21 mouse cellular contexts compared by ENCODE assay signal in the genomic region with DNA sequence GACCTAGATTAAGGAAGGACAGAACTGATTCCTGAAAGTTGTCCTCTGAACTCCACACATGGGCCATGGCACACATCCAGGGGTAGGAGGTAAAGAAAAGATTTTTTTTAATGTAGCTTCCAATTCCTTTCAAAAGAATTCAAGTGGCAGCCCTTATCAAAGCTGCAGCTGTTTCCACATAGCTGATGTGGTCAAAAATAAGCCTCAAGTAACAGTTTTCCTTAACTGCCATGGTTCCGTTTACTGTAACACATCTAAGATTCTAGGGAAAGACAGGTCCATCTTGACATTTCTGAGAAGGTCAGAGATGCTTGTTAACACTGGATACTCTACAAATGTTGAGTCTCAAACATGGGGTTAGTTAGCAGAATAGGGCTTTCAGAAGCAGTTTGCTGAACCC. TPM values are rescaled to one million over a fixed set of nuclear protein-coding genes. Genes with fewer than 3 reads are reported as not detected.
DNase-seq lines count a peak whose midpoint lies in the region; ATAC-seq lines count a peak whose summit lies in the region.
"Had no signal": no experiment of that assay in that cellular context is flagged by ENCODE, and none has a peak within 500 bp of the region (broad histone marks: within the 10 kb centered on the region; RNA-seq: fewer than 3 reads in every experiment).

No protein-coding gene starts in this region.

- H3K27ac ChIP-seq in forebrain, embryonic 13.5 days: no peak overlapping the region
- H3K27ac ChIP-seq in heart, embryonic 12.5 days (ENCODE audit: poor library complexity, severe bottlenecking): no peak overlapping the region
- H3K27ac ChIP-seq: embryonic facial prominence, embryonic 13.5 days; embryonic facial prominence, embryonic 15.5 days; forebrain, embryonic 10.5 days had no signal

- DNase-seq in 416B (ENCODE audit: low read depth) (peak; percentile 82), MEL-GATA-1-ER (ENCODE audit: extremely low read depth, low read depth) (peak; percentile 40)
- no peak for DNase-seq in adrenal gland, adult 2 months
- DNase-seq: adrenal gland, adult 8-10 months; adrenal gland, postnatal 14 days; adrenal gland, postnatal 36 days; cerebellum, adult 11-12 months; cerebellum, adult 2 months; cerebellum, adult 9-10 months; cerebellum, postnatal 10 days; cerebellum, postnatal 25 days; embryo, embryonic 11 days had no signal

- peak; percentile 66 to 73 for ATAC-seq in hematopoietic stem cell, adult 5-6 weeks (replicated peaks in 1 of 2; ENCODE audit: insufficient read depth in 1 of 2, low FRiP score in 2 of 2, low TSS enrichment in 1 of 2, low read depth in 1 of 2, poor library complexity in 2 of 2, severe bottlenecking in 2 of 2)
- no peak for ATAC-seq in forebrain, embryonic 13.5 days
- ATAC-seq in heart, embryonic 12.5 days (ENCODE audit: insufficient number of reproducible peaks, low FRiP score): no peak
- ATAC-seq: forebrain, embryonic 14.5 days; forebrain, embryonic 16.5 days had no signal

- H3K36me3 ChIP-seq in forebrain, embryonic 13.5 days (ENCODE audit: poor library complexity, severe bottlenecking): no peaks in the 10 kb centered on the region
- H3K36me3 ChIP-seq in heart, embryonic 12.5 days: no peaks in the 10 kb centered on the region
- H3K36me3 ChIP-seq: embryonic facial prominence, embryonic 13.5 days; embryonic facial prominence, embryonic 15.5 days; forebrain, embryonic 10.5 days had no signal

- H3K4me3 ChIP-seq in forebrain, embryonic 13.5 days: no peak overlapping the region
- H3K4me3 ChIP-seq in heart, embryonic 12.5 days: no peak overlapping the region
- H3K4me3 ChIP-seq: embryonic facial prominence, embryonic 13.5 days; embryonic facial prominence, embryonic 15.5 days; erythroblast, embryonic 14.5 days; forebrain, embryonic 10.5 days had no signal

- H3K4me2 ChIP-seq in forebrain, embryonic 13.5 days: no peak overlapping the region
- no peak overlapping the region for H3K4me2 ChIP-seq in heart, embryonic 12.5 days
- H3K4me2 ChIP-seq: embryonic facial prominence, embryonic 13.5 days; embryonic facial prominence, embryonic 15.5 days had no signal

- H3K9ac ChIP-seq in forebrain, embryonic 13.5 days: no peak overlapping the region
- no peak overlapping the region for H3K9ac ChIP-seq in heart, embryonic 12.5 days
- H3K9ac ChIP-seq: embryonic facial prominence, embryonic 13.5 days; embryonic facial prominence, embryonic 15.5 days had no signal

- H3K4me1 ChIP-seq in forebrain, embryonic 13.5 days: 0 out of 2 replicates have a peak, but pooled peaks cover 2% of the 10 kb centered on the region
- H3K4me1 ChIP-seq in heart, embryonic 12.5 days (replicated peaks): no peaks in the 10 kb centered on the region
- H3K4me1 ChIP-seq: embryonic facial prominence, embryonic 13.5 days; embryonic facial prominence, embryonic 15.5 days; forebrain, embryonic 10.5 days had no signal

- WGBS in forebrain, embryonic 13.5 days: 76% methylated on average over 1 of the region's 1 CpGs
- WGBS in heart, embryonic 12.5 days: 38% methylated on average over 1 of the region's 1 CpGs

- H3K27me3 ChIP-seq in forebrain, embryonic 13.5 days: no peaks in the 10 kb centered on the region
- H3K27me3 ChIP-seq in heart, embryonic 12.5 days (replicated peaks): no peaks in the 10 kb centered on the region
- H3K27me3 ChIP-seq: embryonic facial prominence, embryonic 13.5 days; embryonic facial prominence, embryonic 15.5 days had no signal

- no peaks in the 10 kb centered on the region for H3K9me3 ChIP-seq in forebrain, embryonic 13.5 days (replicated peaks)
- no peaks in the 10 kb centered on the region for H3K9me3 ChIP-seq in heart, embryonic 12.5 days (replicated peaks)
- H3K9me3 ChIP-seq: embryonic facial prominence, embryonic 13.5 days; embryonic facial prominence, embryonic 15.5 days; forebrain, embryonic 10.5 days had no signal

RNA-seq across cellular contexts. Expression of gene Arx, which starts 34.9 kb away (rescaled TPM):
- total RNA-seq in hematopoietic stem cell, adult 5-6 weeks (2017): not detected in 2 replicates
- under 1 TPM in 1 of 2 experiments, not detected in 1; 0.32 TPM for total RNA-seq in adrenal gland, adult 2 months (2021)
- polyA plus RNA-seq in adrenal gland, adult 2 months (2012; rRNA removed): 0.67 and 0.97 TPM in 2 replicates
- polyA plus RNA-seq in forebrain, embryonic 13.5 days (2015; fragmentation: Nextera tagmentation; extraction: Ambion mirVana): 58.0 and 63.2 TPM in 2 replicates
- polyA plus RNA-seq in heart, embryonic 12.5 days (2016; fragmentation: Nextera tagmentation; extraction: Ambion mirVana): 0.10 TPM in 1 of 2 replicates, not detected in the other
- polyA plus RNA-seq: cerebellum, adult 2 months; erythroblast, embryonic 14.5 days had no signal

Comparison
In these comparisons a context has a peak if more than half of its experiments do, and no peak if none do; other contexts are left out.
1. ATAC-seq: peak in hematopoietic stem cell, adult 5-6 weeks (2 of 2); none in forebrain, embryonic 13.5 days (single experiment) and heart, embryonic 12.5 days (single experiment).
2. RNA of gene Arx, which starts 34.9 kb away (polyA plus RNA-seq): 58.0 to 63.2 TPM in forebrain, embryonic 13.5 days; 0.67 to 0.97 TPM in adrenal gland, adult 2 months and 0.10 TPM in heart, embryonic 12.5 days; every median in the first group is over 10 times any median in the second.